Mouse (Mus musculus): Measurements from ENCODE around the gene Zdhhc25. TPM values are rescaled to one million over a fixed set of nuclear protein-coding genes. Genes with fewer than 3 reads are reported as not detected.

Zdhhc25 gene
- total RNA-seq (2023): not detected in 2 replicates

DNA sequence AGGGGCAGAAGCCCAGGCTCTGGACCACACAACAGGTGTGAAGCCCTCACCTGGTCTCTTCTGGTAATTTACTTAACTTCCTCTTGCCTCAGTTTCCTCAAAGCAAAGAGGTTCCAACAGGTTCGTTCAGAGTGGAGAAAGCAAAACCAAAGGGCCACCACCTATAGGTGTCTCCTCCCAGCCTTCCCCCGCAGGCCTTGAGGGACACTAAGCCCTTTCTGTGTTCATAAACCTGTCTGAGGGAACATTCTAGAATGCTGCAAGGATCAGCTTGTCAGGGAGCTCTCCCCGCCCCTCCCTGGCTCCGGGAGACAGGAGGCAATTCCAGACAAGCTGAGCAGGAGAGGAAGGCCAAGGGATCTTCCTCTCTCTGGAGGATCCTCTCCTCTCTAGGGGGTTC lies at the start of gene Zdhhc25:
TSS of gene Zdhhc25 (plus strand) at position 301 of the 400 bp plus-strand sequence.

Other genes with a start within 250 kb of the Zdhhc25 start
- gene Brd1, start 133.9 kb downstream of the Zdhhc25 start, total RNA-seq (2023): 59.8 and 83.7 TPM in 2 replicates
- 12.1 and 14.2 TPM in 2 replicates for gene Zbed4, start 151.4 kb downstream of the Zdhhc25 start, total RNA-seq (2023)
- 5.4 and 5.8 TPM in 2 replicates for gene Alg12, start 219.0 kb downstream of the Zdhhc25 start, total RNA-seq (2023)
- 22.0 and 27.8 TPM in 2 replicates for gene Creld2, start 219.3 kb downstream of the Zdhhc25 start, total RNA-seq (2023)

All from neutrophil, adult 65 days (primary cell).